Mouse (Mus musculus): ENCODE measurements around the gene Setd5. TPM values are rescaled to one million over a fixed set of nuclear protein-coding genes. Genes with fewer than 3 reads are reported as not detected.

The Setd5 gene
- polyA plus RNA-seq, 1 experiment from 2014 or later, result 74.9 TPM

GRCm38 (mm10) chr6:113036463-113037175 is 40.5 kb upstream of the Setd5 start:
- DNase-seq (ENCODE audit: low spot score), result no peak
- H3K4me3 ChIP-seq (ENCODE audit: low read depth, low read length), result no peak overlapping the region
- H3K36me3 ChIP-seq (ENCODE audit: control insufficient read depth, insufficient read depth, low read length), result no peaks in the 10 kb centered on the region
- peaks cover 3% of the 10 kb centered on the region; the same call in 1 of the 2 replicates for H3K4me1 ChIP-seq (ENCODE audit: control insufficient read depth, insufficient read depth, low read length)
- WGBS, result 62% methylated on average over 4 of the region's 4 CpGs
- no peak for ATAC-seq (ENCODE audit: insufficient read depth, low FRiP score, low TSS enrichment)
- no peaks in the 10 kb centered on the region for H3K27me3 ChIP-seq (ENCODE audit: control insufficient read depth, insufficient read depth, low read length)
- no peak overlapping the region for H3K4me2 ChIP-seq (ENCODE audit: low read depth)
- H3K9ac ChIP-seq (ENCODE audit: low read length), result no peak overlapping the region
- no peak overlapping the region for H3K27ac ChIP-seq (ENCODE audit: low read depth, low read length)
- H3K9me3 ChIP-seq (ENCODE audit: control insufficient read depth, low read length), result no peaks in the 10 kb centered on the region

GRCm38 (mm10) chr6:113037946-113038734 is 39.0 kb upstream of the Setd5 start:
- H3K27ac ChIP-seq (ENCODE audit: low read depth, low read length), result 0 out of 2 replicates have a peak overlapping the region, but pooled peaks have one; percentile 34

GRCm38 (mm10) chr6:113038735-113039058 is 38.5 kb upstream of the Setd5 start:
- WGBS, result 35% methylated on average over 5 of the region's 5 CpGs
- no peak overlapping the region for H3K4me3 ChIP-seq (ENCODE audit: low read depth, low read length)
- H3K4me2 ChIP-seq (ENCODE audit: low read depth), result peak overlapping the region; percentile 38
- no peaks in the 10 kb centered on the region for H3K27me3 ChIP-seq (ENCODE audit: control insufficient read depth, insufficient read depth, low read length)
- H3K9ac ChIP-seq (ENCODE audit: low read length), result no peak overlapping the region
- H3K27ac ChIP-seq (ENCODE audit: low read depth, low read length), result no peak overlapping the region
- no peak for DNase-seq (ENCODE audit: low spot score)
- no peaks in the 10 kb centered on the region for H3K9me3 ChIP-seq (ENCODE audit: control insufficient read depth, low read length)
- H3K4me1 ChIP-seq (ENCODE audit: control insufficient read depth, insufficient read depth, low read length), result peaks cover 3% of the 10 kb centered on the region; the same call in 1 of the 2 replicates
- H3K36me3 ChIP-seq (ENCODE audit: control insufficient read depth, insufficient read depth, low read length), result no peaks in the 10 kb centered on the region
- no peak for ATAC-seq (ENCODE audit: insufficient read depth, low FRiP score, low TSS enrichment)

More at GRCm38 (mm10) chr6:113037946-113038734, 39.0 kb upstream of the Setd5 start:
- Histone ChIP-seq H3K36me3 (ENCODE audit: control insufficient read depth, insufficient read depth, low read length) (no peaks in the 10 kb centered on the region), H3K9me3 (ENCODE audit: control insufficient read depth, low read length) (no peaks in the 10 kb centered on the region), H3K9ac (ENCODE audit: low read length) (peak overlapping the region; percentile 43; the same call in 1 of the 2 replicates), H3K27me3 (ENCODE audit: control insufficient read depth, insufficient read depth, low read length) (no peaks in the 10 kb centered on the region), H3K4me3 (ENCODE audit: low read depth, low read length) (peak overlapping the region; percentile 4; the same call in 1 of the 2 replicates), H3K4me2 (ENCODE audit: low read depth) (peak overlapping the region; percentile 38), H3K4me1 (ENCODE audit: control insufficient read depth, insufficient read depth, low read length) (peaks cover 3% of the 10 kb centered on the region; the same call in 1 of the 2 replicates)
- DNase-seq (ENCODE audit: low spot score) (peak; percentile 68), ATAC-seq (ENCODE audit: insufficient read depth, low FRiP score, low TSS enrichment) (0 out of 2 replicates have a peak, but pooled peaks have one; percentile 48)
- WGBS, result 7% methylated on average over 19 of the region's 19 CpGs

- H3K4me3 ChIP-seq (ENCODE audit: low read depth, low read length), result no peak overlapping the region
- peaks cover 3% of the 10 kb centered on the region; the same call in 1 of the 2 replicates for H3K4me1 ChIP-seq (ENCODE audit: control insufficient read depth, insufficient read depth, low read length)
- no peak overlapping the region for H3K9ac ChIP-seq (ENCODE audit: low read length)
- DNase-seq (ENCODE audit: low spot score) (no peak), ATAC-seq (ENCODE audit: insufficient read depth, low FRiP score, low TSS enrichment) (no peak)
- 89% methylated on average over 2 of the region's 2 CpGs for WGBS
- H3K27me3 ChIP-seq (ENCODE audit: control insufficient read depth, insufficient read depth, low read length), result no peaks in the 10 kb centered on the region
- H3K27ac ChIP-seq (ENCODE audit: low read depth, low read length), result no peak overlapping the region
- no peaks in the 10 kb centered on the region for H3K36me3 ChIP-seq (ENCODE audit: control insufficient read depth, insufficient read depth, low read length)
- H3K4me2 ChIP-seq (ENCODE audit: low read depth), result no peak overlapping the region
- H3K9me3 ChIP-seq (ENCODE audit: control insufficient read depth, low read length), result no peaks in the 10 kb centered on the region
Observed at GRCm38 (mm10) chr6:113040319-113040718, 36.8 kb upstream of the Setd5 start.

- 89% methylated on average over 11 of the region's 11 CpGs for WGBS
- Histone ChIP-seq H3K36me3 (ENCODE audit: control insufficient read depth, insufficient read depth, low read length) (no peaks in the 10 kb centered on the region), H3K4me2 (ENCODE audit: low read depth) (no peak overlapping the region), H3K4me1 (ENCODE audit: control insufficient read depth, insufficient read depth, low read length) (peaks cover 3% of the 10 kb centered on the region; the same call in 1 of the 2 replicates), H3K9ac (ENCODE audit: low read length) (no peak overlapping the region), H3K27ac (ENCODE audit: low read depth, low read length) (no peak overlapping the region), H3K9me3 (ENCODE audit: control insufficient read depth, low read length) (no peaks in the 10 kb centered on the region), H3K4me3 (ENCODE audit: low read depth, low read length) (no peak overlapping the region), H3K27me3 (ENCODE audit: control insufficient read depth, insufficient read depth, low read length) (no peaks in the 10 kb centered on the region)
- ATAC-seq (ENCODE audit: insufficient read depth, low FRiP score, low TSS enrichment) (no peak), DNase-seq (ENCODE audit: low spot score) (no peak)
Observed at GRCm38 (mm10) chr6:113041215-113041990, 35.8 kb upstream of the Setd5 start.

GRCm38 (mm10) chr6:113045575-113045974 is 31.6 kb upstream of the Setd5 start:
- DNase-seq (ENCODE audit: low spot score), result no peak
- 2% methylated on average over 11 of the region's 11 CpGs for WGBS
- Histone ChIP-seq H3K4me1 (ENCODE audit: control insufficient read depth, insufficient read depth, low read length) (peaks cover 5% of the 10 kb centered on the region), H3K27me3 (ENCODE audit: control insufficient read depth, insufficient read depth, low read length) (no peaks in the 10 kb centered on the region), H3K36me3 (ENCODE audit: control insufficient read depth, insufficient read depth, low read length) (0 out of 2 replicates have a peak, but pooled peaks cover 2% of the 10 kb centered on the region), H3K27ac (ENCODE audit: low read depth, low read length) (peak overlapping the region; percentile 80), H3K4me3 (ENCODE audit: low read depth, low read length) (peak overlapping the region; percentile 85), H3K9ac (ENCODE audit: low read length) (peak overlapping the region; percentile 81), H3K9me3 (ENCODE audit: control insufficient read depth, low read length) (no peaks in the 10 kb centered on the region), H3K4me2 (ENCODE audit: low read depth) (peak overlapping the region; percentile 95)
- ATAC-seq (ENCODE audit: insufficient read depth, low FRiP score, low TSS enrichment), result peak; percentile 46

- ATAC-seq (ENCODE audit: insufficient read depth, low FRiP score, low TSS enrichment) (peak; percentile 100), DNase-seq (ENCODE audit: low spot score) (peak; percentile 99)
- Histone ChIP-seq H3K4me2 (ENCODE audit: low read depth) (peak within 1 kb of the TSS; percentile 95), H3K4me3 (ENCODE audit: low read depth, low read length) (peak within 1 kb of the TSS; percentile 85), H3K4me1 (ENCODE audit: control insufficient read depth, insufficient read depth, low read length) (peaks cover 5% of the 10 kb centered on the region), H3K36me3 (ENCODE audit: control insufficient read depth, insufficient read depth, low read length) (peaks cover 3% of the 10 kb centered on the region), H3K27ac (ENCODE audit: low read depth, low read length) (peak within 1 kb of the TSS; percentile 80), H3K9me3 (ENCODE audit: control insufficient read depth, low read length) (no peaks in the 10 kb centered on the region), H3K9ac (ENCODE audit: low read length) (peak within 1 kb of the TSS; percentile 81), H3K27me3 (ENCODE audit: control insufficient read depth, insufficient read depth, low read length) (no peaks in the 10 kb centered on the region)
- WGBS, result under 1% methylated on average over 59 of the region's 59 CpGs
Observed at GRCm38 (mm10) chr6:113046041-113046975, 30.9 kb upstream of the Setd5 start, which contains the start of gene Thumpd3. Gene Thumpd3 (plus strand): TSS chr6:113046225.
